Mouse (Mus musculus): Measurements from ENCODE around the gene Dnm3.

GRCm38 (mm10) chr1:162162677-162163076 lies 315.2 kb downstream of the Dnm3 start:
- TF ChIP-seq CTCF (IDR thresholded peaks at IDR 0.05 in 2 of 3, conservative IDR thresholded peaks at IDR 0.05 in 1 of 3; ENCODE audit: control insufficient read depth in 1 of 3, insufficient read depth in 1 of 3, low read depth in 2 of 3, low read length in 3 of 3, poor library complexity in 1 of 3, severe bottlenecking in 1 of 3), result no peak
- TF ChIP-seq MAX (IDR thresholded peaks at IDR 0.05; ENCODE audit: low read length), result no peak
- TF ChIP-seq POLR2A (IDR thresholded peaks at IDR 0.05; ENCODE audit: control insufficient read depth in 1 of 2, insufficient read depth in 1 of 2, low read depth in 1 of 2, low read length in 2 of 2, poor library complexity in 1 of 2), result no peak
- no peak for TF ChIP-seq GABPA (IDR thresholded peaks at IDR 0.05; ENCODE audit: low read depth, low read length)
- no peak for TF ChIP-seq EP300 (IDR thresholded peaks at IDR 0.05; ENCODE audit: low read depth in 1 of 2, low read length in 2 of 2)
- no peak for TF ChIP-seq E2F4 (IDR thresholded peaks at IDR 0.05; ENCODE audit: borderline replicate concordance, low read depth, low read length)
- no peak for TF ChIP-seq TAL1 (IDR thresholded peaks at IDR 0.05; ENCODE audit: low read length)
- TF ChIP-seq CHD1 (IDR thresholded peaks at IDR 0.05; ENCODE audit: low read depth, low read length), result no peak
- TF ChIP-seq ZNF384 (IDR thresholded peaks at IDR 0.05; ENCODE audit: low read depth, low read length), result no peak
- TF ChIP-seq TCF12 (IDR thresholded peaks at IDR 0.05; ENCODE audit: low read depth, low read length), result no peak
